Mouse (Mus musculus) limb, embryonic 15.5 days (tissue): ENCODE data around the gene Dab1. TPM values are rescaled to one million over a fixed set of nuclear protein-coding genes. Genes with fewer than 3 reads are reported as not detected.

Experiments used
- ATAC-seq: fragments of 200-750 bp; cut with Nextera tagmentation; 2 replicates; pipeline ENCODE4 v1.8.0; 2017; ENCODE audit warnings: low read depth, moderate TSS enrichment; ENCODE audit not compliant: insufficient number of reproducible peaks, low FRiP score, low TSS enrichment
- H3K27ac ChIP-seq: fragments of 300-500 bp; sonication (generic); 2 replicates; pipeline ENCODE4 v1.5.1; 2015; ENCODE audit warnings: moderate library complexity, mild to moderate bottlenecking, inconsistent platforms
- H3K27me3 ChIP-seq: fragments of 300-500 bp; sonication (generic); 2 replicates; pipeline ENCODE4 v1.6.1; 2015; ENCODE audit warnings: inconsistent platforms
- H3K36me3 ChIP-seq: fragments of 300-500 bp; sonication (generic); 2 replicates; pipeline ENCODE4 v1.6.1; 2015; ENCODE audit warnings: inconsistent platforms
- H3K4me1 ChIP-seq: fragments of 300-500 bp; sonication (generic); 2 replicates; pipeline ENCODE4 v1.6.1; 2015; ENCODE audit warnings: inconsistent platforms
- H3K4me2 ChIP-seq: fragments of 300-500 bp; sonication (generic); 2 replicates; pipeline ENCODE4 v1.6.1; 2015; ENCODE audit warnings: mild to moderate bottlenecking, inconsistent platforms
- H3K4me3 ChIP-seq: fragments of 300-500 bp; sonication (generic); 2 replicates; pipeline ENCODE4 v1.5.1; 2015; ENCODE audit warnings: mild to moderate bottlenecking, inconsistent platforms
- H3K9ac ChIP-seq: fragments of 300-500 bp; sonication (generic); 2 replicates; pipeline ENCODE4 v1.6.1; 2015; ENCODE audit warnings: inconsistent platforms
- H3K9me3 ChIP-seq: fragments of 300-500 bp; sonication (generic); 2 replicates; pipeline ENCODE4 v1.6.1; 2016; ENCODE audit warnings: inconsistent platforms
- WGBS: fragments of 180-500 bp; shearing (Covaris S2); methylation state at CpG from one replicate; pipeline ENCODE4 v1.1.7; 2015; 5-methylcytosine and 5-hydroxymethylcytosine counted together
- polyA plus RNA-seq: library from polyadenylated mRNA; unstranded; fragments of >200 nt; fragmentation: Nextera tagmentation; extraction: Ambion mirVana; gene quantifications from 2 replicates; pipeline ENCODE4 v1.2.1, GENCODE M21; 2015

Gene Dab1
- polyA plus RNA-seq, 1 experiment from 2014 or later: 10.6 TPM

DNA sequence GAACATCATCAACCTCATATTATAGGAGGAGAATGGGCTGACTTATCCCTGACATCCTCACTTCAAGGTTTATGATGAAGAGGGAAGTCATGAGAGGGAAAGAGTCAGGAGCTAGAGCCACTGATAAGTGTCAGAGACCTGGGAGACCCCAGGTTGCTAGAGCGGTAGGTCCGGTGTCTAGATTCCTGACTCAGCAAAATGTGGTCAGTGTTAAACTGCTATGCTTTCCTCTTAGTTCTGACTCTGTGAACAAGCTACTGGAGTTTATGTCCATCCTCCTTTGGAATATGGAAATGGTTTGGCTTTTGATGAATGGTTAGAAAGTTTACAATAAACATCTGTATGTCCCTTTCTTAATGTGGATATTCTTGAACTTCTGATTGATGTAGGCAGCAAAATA is 985.1 kb downstream of the Dab1 start:
- 94% methylated on average over 2 of the region's 2 CpGs for WGBS
- Histone ChIP-seq H3K9me3 (no peaks in the 10 kb centered on the region), H3K4me3 (no peak overlapping the region), H3K27ac (no peak overlapping the region), H3K4me1 (0 out of 2 replicates have a peak, but pooled peaks cover 2% of the 10 kb centered on the region), H3K4me2 (no peak overlapping the region), H3K9ac (no peak overlapping the region), H3K36me3 (no peaks in the 10 kb centered on the region), H3K27me3 (no peaks in the 10 kb centered on the region)
- no peak for ATAC-seq

DNA sequence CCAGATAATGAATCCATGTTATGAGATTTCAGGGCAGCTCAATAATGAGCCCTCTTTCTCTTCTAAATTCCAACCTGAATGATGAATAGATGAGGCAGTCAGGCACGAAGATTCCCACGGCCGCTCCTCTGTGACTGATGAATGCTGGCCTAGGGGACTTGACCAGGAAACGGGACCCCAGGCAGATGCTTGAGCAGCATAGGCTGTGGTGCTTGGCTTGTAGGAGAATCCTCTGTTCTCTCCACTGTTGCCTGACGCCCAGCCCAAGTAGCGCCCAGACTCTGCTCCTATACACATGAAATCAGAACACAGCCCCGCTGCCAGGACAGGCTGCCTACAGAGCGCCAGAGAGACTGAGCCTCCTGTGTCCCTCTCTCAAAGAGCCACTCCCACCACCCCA is 987.7 kb downstream of the Dab1 start:
- Histone ChIP-seq H3K27me3 (no peaks in the 10 kb centered on the region), H3K4me1 (no peaks in the 10 kb centered on the region), H3K27ac (no peak overlapping the region), H3K4me2 (no peak overlapping the region), H3K9me3 (no peaks in the 10 kb centered on the region), H3K36me3 (no peaks in the 10 kb centered on the region), H3K4me3 (no peak overlapping the region), H3K9ac (no peak overlapping the region)
- 75% methylated on average over 8 of the region's 8 CpGs for WGBS
- no peak for ATAC-seq

DNA sequence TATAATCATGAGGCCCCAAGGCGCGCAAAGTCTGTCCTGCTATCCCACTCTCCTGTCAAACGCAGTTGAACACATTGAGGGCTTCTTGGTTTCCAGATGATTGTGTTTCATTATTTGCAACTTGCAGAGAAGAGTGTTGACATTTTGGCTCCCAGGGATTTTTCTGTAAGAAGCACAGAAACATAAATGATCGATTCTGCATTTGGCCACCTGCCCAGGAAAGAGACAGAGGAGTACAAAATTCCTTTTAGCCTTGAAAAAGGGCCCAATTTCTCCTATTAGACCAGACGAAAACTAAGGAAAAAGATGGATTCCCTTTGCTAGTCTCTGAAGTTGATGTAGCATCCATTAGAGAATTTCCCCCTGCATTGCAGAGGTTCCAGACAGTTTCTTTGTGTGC is 988.5 kb downstream of the Dab1 start:
- Histone ChIP-seq H3K9ac (no peak overlapping the region), H3K9me3 (no peaks in the 10 kb centered on the region), H3K4me1 (no peaks in the 10 kb centered on the region), H3K4me2 (no peak overlapping the region), H3K27me3 (no peaks in the 10 kb centered on the region), H3K4me3 (no peak overlapping the region), H3K36me3 (no peaks in the 10 kb centered on the region), H3K27ac (no peak overlapping the region)
- ATAC-seq: no peak
- WGBS: 59% methylated on average over 5 of the region's 5 CpGs

DNA sequence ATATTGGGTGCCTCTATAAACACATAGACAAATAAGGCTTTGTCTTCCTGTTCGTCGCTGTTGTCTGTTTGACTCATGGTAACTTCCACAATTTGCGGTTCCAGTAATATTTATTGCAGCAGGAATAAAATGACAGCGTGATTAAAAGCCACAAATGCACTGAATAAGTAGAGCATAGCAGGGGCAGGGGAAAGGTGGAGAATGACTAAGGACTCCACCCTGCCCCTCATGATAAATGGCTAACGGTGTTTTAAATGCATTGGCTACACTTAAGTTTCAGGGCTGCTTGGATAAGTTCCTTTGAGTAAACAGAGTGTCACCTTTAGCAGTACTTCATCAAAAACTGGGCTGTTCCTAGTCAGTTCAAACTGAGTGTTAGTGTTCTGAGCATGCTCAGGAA is 1000.3 kb downstream of the Dab1 start:
- 67% methylated on average over 5 of the region's 5 CpGs for WGBS
- Histone ChIP-seq H3K27me3 (no peaks in the 10 kb centered on the region), H3K27ac (no peak overlapping the region), H3K9me3 (no peaks in the 10 kb centered on the region), H3K4me2 (no peak overlapping the region), H3K9ac (no peak overlapping the region), H3K4me3 (no peak overlapping the region), H3K4me1 (no peaks in the 10 kb centered on the region), H3K36me3 (no peaks in the 10 kb centered on the region)
- ATAC-seq: no peak

DNA sequence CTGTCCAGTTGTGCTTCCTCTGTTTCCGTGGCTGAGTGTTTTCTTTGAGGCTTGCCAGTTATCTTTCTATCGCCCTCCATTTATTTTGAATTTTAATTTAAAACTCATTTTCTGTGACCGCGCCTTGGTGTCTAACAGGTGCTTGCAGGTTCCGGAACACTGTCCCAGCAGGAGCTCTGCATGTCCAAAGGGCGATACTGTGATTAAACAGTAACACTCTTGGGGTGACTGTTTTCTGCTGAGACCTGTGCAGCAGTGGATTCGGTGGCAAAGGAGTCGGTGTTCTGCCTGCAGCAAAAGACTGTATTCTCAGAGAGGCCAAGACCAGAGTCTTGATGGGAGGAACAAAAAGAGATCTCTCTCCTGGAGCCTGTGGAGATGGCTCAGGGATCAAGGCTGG is 1006.2 kb downstream of the Dab1 start:
- Histone ChIP-seq H3K9ac (no peak overlapping the region), H3K27me3 (no peaks in the 10 kb centered on the region), H3K36me3 (no peaks in the 10 kb centered on the region), H3K4me1 (no peaks in the 10 kb centered on the region), H3K9me3 (no peaks in the 10 kb centered on the region), H3K4me2 (no peak overlapping the region), H3K27ac (no peak overlapping the region), H3K4me3 (no peak overlapping the region)
- 86% methylated on average over 8 of the region's 8 CpGs for WGBS
- no peak; the same call in 1 of the 2 replicates for ATAC-seq

DNA sequence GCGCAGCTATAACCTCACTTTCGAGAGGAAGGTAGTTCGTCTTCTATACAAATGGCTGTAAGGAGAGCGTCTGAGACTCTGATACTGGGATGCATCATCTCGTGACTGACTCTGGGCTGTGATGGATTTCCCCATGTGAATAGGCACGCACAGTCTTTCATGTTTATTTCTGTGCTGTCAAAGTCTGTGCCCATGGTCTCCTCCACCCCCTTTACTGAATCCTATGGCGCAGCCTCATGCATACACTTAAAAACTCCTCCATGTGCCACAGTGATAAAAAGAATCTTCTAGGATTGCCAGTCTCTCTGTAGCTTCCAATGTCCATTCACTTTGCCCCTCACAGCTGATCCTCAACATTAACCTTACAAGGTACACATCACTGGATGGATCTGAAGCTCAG is 1009.5 kb downstream of the Dab1 start:
- WGBS: 92% methylated on average over 7 of the region's 7 CpGs

DNA sequence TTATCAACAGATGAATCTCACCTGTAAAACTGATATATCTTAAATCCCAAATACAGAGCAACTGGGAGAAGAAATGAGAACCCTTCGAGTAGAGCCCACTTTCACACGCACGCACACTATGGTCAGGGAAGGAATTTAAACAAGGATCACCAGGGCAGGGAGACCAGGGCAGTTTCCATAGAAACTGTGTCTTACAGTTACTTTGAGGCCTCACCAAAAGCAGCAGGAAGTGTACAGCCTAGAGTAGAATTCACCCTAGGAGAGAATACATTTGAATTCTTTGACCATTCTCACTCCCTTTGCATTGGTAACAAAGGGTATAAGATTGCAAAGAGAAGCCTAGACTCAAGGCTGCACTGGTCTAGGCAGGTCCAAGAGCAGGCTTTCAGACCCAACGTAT is 1017.9 kb downstream of the Dab1 start:
- H3K9me3 ChIP-seq: no peaks in the 10 kb centered on the region
- no peaks in the 10 kb centered on the region for H3K4me1 ChIP-seq
- H3K27me3 ChIP-seq: no peaks in the 10 kb centered on the region
- no peak overlapping the region for H3K4me3 ChIP-seq
- H3K36me3 ChIP-seq: no peaks in the 10 kb centered on the region
- H3K27ac ChIP-seq: no peak overlapping the region
- 85% methylated on average over 4 of the region's 4 CpGs for WGBS
- H3K4me2 ChIP-seq: no peak overlapping the region
- no peak for ATAC-seq
- no peak overlapping the region for H3K9ac ChIP-seq

More for the DNA sequence above, 1009.5 kb downstream of the Dab1 start:
- H3K27me3 ChIP-seq: no peaks in the 10 kb centered on the region
- H3K36me3 ChIP-seq: no peaks in the 10 kb centered on the region
- H3K27ac ChIP-seq: no peak overlapping the region
- H3K4me1 ChIP-seq: no peaks in the 10 kb centered on the region
- ATAC-seq: no peak
- H3K4me3 ChIP-seq: no peak overlapping the region
- no peak overlapping the region for H3K9ac ChIP-seq
- H3K9me3 ChIP-seq: no peaks in the 10 kb centered on the region
- no peak overlapping the region for H3K4me2 ChIP-seq

DNA sequence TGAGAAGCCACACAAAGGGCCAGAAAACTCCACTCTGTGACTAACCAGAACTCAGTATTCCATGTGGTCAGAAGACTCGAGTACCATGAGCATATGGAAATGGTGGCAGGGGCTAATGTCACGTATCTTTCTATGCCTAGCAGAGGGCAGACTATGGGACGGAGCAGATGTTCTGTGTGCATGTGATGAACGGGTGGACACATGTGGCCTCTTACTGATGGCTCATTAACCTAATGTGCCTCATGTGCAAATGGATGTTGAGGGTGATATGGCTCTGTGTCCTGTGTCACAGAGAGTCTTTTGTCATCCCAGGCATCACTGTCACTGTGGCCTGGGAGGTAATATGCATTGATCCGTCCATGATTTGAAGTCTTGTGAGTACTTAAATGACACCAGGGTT is 1021.5 kb downstream of the Dab1 start:
- Histone ChIP-seq H3K4me2 (no peak overlapping the region), H3K4me3 (no peak overlapping the region), H3K27ac (no peak overlapping the region), H3K4me1 (peaks cover 3% of the 10 kb centered on the region; the same call in 1 of the 2 replicates), H3K36me3 (no peaks in the 10 kb centered on the region), H3K9ac (no peak overlapping the region), H3K27me3 (no peaks in the 10 kb centered on the region), H3K9me3 (no peaks in the 10 kb centered on the region)
- WGBS: 92% methylated on average over 5 of the region's 5 CpGs
- ATAC-seq: no peak

DNA sequence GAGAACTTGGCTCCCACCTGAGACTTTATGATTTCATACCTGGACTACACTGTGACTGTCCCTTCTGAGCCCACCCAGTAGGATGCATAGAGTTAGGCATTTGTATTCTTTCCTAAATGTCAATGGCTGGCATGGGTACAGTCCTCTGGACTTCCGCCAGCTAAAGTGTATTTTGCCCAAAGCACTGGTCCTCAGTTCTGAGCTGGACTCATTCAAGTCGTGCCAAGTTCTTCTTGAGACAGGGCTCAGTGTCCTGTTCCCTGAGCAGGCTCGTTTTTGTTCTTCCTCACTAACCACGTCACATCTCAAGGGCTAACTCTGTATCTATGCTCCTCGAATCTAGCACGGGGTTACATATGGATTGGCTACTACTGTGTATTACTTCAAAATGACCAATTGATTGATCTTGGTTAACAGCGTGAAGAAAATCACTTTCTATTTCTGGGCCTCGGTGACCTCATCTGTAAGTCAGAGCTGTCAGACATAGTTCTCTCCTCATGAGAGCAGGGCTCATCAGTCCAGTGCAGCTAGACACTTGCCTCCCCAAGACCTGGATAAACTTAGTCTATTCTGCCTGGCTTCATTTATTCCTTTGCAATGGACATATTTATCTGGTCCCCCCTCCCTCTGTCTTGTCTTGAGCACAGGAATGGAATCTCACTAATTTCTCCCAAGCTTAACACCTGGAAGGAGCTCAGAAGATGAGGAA is 1023.8 kb downstream of the Dab1 start:
- Histone ChIP-seq H3K36me3 (no peaks in the 10 kb centered on the region), H3K4me3 (no peak overlapping the region), H3K4me1 (peaks cover 3% of the 10 kb centered on the region; the same call in 1 of the 2 replicates), H3K9me3 (no peaks in the 10 kb centered on the region), H3K9ac (no peak overlapping the region), H3K27me3 (no peaks in the 10 kb centered on the region), H3K4me2 (no peak overlapping the region), H3K27ac (no peak overlapping the region)
- no peak for ATAC-seq
- WGBS: 88% methylated on average over 8 of the region's 8 CpGs

DNA sequence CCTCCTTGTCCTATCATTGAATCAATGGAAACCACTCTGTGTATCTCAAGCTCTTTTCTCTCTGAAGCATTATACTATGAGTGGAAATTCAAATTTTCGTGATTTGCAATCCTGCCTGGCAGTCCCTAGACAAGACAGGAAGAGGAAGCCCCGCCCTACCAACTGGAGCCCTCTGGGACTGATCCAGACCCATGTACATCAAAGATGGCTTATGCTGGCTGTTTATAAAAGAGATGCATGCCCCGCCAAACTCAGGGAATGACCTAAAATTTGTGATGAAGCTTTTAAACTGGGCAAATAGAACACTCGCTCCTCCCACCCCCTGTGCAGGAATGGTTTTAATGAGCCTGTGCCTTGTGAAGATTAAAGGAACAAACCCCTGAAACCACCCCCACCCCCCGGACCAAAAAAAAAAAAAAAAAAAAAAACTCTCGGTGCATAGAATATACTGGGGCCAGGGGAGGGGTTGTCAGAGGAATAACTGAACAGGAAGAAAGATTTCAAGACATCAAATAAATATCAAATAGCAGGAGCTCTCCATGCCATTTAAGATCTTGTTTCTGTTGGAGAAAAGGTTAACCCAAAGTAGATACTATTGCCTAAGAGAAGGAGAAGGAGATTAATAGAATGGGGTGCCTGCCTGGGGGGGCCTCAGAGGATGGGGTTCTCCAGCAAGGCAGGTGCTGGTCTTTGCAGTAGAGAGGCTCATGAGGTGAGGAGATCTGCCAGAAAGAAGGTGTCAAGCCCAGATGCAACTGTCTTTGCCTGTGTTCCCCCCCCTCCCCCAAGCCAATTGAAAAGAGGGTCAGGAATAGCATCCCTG is 1024.6 kb downstream of the Dab1 start:
- Histone ChIP-seq H3K9me3 (no peaks in the 10 kb centered on the region), H3K27me3 (no peaks in the 10 kb centered on the region), H3K4me3 (no peak overlapping the region), H3K9ac (no peak overlapping the region), H3K27ac (no peak overlapping the region), H3K4me2 (no peak overlapping the region), H3K4me1 (peaks cover 3% of the 10 kb centered on the region; the same call in 1 of the 2 replicates), H3K36me3 (no peaks in the 10 kb centered on the region)
- 33% methylated on average over 6 of the region's 6 CpGs for WGBS
- ATAC-seq: no peak

DNA sequence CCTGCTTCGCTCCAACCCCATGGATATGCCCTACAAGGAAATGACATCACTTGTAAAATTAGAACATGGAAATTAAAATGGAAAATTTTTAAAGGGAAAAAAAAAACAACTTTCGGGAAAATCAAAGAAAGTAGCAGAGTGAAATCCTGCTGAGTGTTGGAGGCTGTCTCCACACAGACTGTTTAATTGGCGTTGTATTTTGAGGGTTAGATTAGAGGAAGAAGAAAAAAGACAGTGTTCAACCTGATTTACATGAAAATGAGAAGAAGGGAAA is 1025.1 kb downstream of the Dab1 start:
- H3K27ac ChIP-seq: no peak overlapping the region
- H3K27me3 ChIP-seq: no peaks in the 10 kb centered on the region
- H3K9me3 ChIP-seq: no peaks in the 10 kb centered on the region
- H3K36me3 ChIP-seq: no peaks in the 10 kb centered on the region
- no peak overlapping the region for H3K4me2 ChIP-seq
- H3K4me3 ChIP-seq: no peak overlapping the region
- H3K4me1 ChIP-seq: peaks cover 3% of the 10 kb centered on the region; the same call in 1 of the 2 replicates
- ATAC-seq: no peak
- H3K9ac ChIP-seq: no peak overlapping the region
- WGBS: 50% methylated on average over 3 of the region's 3 CpGs

DNA sequence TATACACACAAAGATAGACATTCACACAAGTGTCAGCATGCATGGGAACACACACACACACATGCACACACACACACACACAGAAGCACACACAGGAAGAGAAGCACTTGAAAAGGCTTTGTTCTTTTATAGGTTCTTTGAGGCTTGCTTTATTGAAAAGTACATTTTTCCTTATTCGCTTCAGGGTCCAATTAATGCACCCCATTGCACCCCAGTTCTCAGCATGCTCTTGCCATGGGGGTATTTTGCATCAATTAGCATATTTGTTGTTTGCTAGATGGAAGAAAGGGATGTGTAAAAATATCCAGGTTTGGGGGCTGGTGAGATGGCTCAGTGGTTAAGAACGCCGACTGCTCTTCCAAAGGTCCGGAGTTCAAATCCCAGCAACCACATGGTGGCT is 1025.7 kb downstream of the Dab1 start:
- Histone ChIP-seq H3K4me2 (no peak overlapping the region), H3K4me3 (no peak overlapping the region), H3K27me3 (no peaks in the 10 kb centered on the region), H3K9ac (no peak overlapping the region), H3K9me3 (no peaks in the 10 kb centered on the region), H3K27ac (no peak overlapping the region), H3K4me1 (peaks cover 3% of the 10 kb centered on the region; the same call in 1 of the 2 replicates), H3K36me3 (no peaks in the 10 kb centered on the region)
- 75% methylated on average over 4 of the region's 4 CpGs for whole genome bisulfite sequencing
- no peak for ATAC-seq
